Mouse (Mus musculus): ENCODE data around the gene Cntnap2. TPM values are rescaled to one million over a fixed set of nuclear protein-coding genes. Genes with fewer than 3 reads are reported as not detected.

The Cntnap2 gene
- total and polyA plus RNA-seq, 3 experiments: 0.02 TPM; not detected in 2

DNA sequence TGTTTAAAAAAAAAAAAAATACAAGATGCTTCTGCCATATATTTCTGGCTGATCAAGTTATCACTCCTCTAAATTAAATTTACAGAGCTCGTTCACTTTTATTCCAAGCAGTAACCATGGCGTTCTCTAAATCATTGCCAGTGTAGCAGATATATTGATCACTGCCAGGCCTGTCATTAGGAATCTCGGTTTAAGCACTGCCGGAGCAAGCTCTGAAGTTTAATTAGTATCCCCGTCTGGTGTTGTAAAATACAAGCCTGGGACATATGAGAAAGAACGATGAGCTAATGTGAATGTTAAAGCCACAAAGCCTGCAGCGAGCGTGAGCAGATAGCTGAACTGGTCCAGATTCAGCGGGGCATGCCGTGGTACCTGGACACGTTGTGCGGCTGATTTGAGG lies 2247.8 kb downstream of the Cntnap2 start:
- Histone ChIP-seq H3K27ac (no peak overlapping the region), H3K4me1 (ENCODE audit: control insufficient read depth, insufficient read depth, low read length) (no peaks in the 10 kb centered on the region), H3K36me3 (ENCODE audit: control insufficient read depth, insufficient read depth, low read length) (no peaks in the 10 kb centered on the region), H3K79me2 (replicated peaks; ENCODE audit: control insufficient read depth, insufficient read depth, low read length) (no peaks in the 10 kb centered on the region), H3K27me3 (ENCODE audit: control insufficient read depth, insufficient read depth, low read length) (no peaks in the 10 kb centered on the region), H3K4me3 (no peak overlapping the region), H3K9ac (ENCODE audit: low read depth, low read length) (no peak overlapping the region)
- intact Hi-C loops (cut with DNase I): no loop called here
- no peak for DNase-seq
- 93% methylated on average over 12 of the region's 12 CpGs for WGBS
- TF ChIP-seq EP300 (IDR thresholded peaks at IDR 0.05; ENCODE audit: insufficient read depth, low read depth, low read length) (no peak), POLR2A (IDR thresholded peaks at IDR 0.05; ENCODE audit: insufficient read depth, low read depth, low read length) (no peak), CTCF (IDR thresholded peaks at IDR 0.05) (no peak)

DNA sequence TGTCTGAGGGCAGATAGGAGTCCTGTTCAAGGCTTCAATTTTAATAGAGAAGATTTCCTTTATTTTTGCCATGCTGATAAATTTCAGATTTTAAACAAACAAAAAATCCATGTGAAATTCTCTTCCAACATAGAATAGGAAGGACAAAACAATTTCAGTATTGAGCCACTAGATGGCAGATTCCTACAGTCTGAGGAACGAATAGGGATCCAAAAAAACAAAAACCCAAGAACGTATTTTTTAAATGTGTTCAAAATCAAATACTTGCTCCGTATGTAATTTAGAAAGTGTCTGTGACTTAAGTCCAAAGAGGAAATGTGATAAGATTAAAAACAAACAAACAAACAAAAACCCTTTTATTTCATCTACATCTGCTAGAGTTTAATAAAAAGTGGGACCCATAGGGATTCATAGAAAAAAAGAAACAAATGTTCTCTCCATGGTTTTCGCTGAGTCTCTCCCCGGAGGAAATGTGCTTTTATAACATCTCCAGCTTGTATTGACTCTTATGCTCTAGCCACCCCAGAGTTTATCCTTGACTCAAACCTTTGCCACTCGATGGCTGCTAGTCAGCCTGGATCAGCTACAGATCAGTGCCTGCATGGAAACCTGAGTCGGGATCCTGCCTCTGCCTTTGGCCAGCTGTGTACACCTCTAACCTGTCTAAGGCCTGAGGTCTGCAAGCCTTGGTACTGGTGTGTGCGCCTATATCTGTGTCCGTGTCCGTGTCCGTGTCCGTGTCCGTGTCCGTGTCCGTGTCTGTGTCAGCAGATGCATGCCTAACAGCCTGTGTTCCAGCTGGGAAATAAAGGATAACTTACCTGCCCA lies 2255.6 kb downstream of the Cntnap2 start:
- H3K27me3 ChIP-seq (ENCODE audit: control insufficient read depth, insufficient read depth, low read length): no peaks in the 10 kb centered on the region
- no peak for DNase-seq
- no peak overlapping the region for H3K4me3 ChIP-seq
- 55% methylated on average over 15 of the region's 15 CpGs for WGBS
- H3K27ac ChIP-seq: no peak overlapping the region
- no peak for TF ChIP-seq EP300 (IDR thresholded peaks at IDR 0.05; ENCODE audit: insufficient read depth, low read depth, low read length)
- TF ChIP-seq CTCF (IDR thresholded peaks at IDR 0.05): peak; percentile 88
- intact Hi-C loops (cut with DNase I): loop anchor here (10.0 kb wide), 1 partner anchor 140 kb away; the partner anchor contains the start of gene Cul1
- H3K9ac ChIP-seq (ENCODE audit: low read depth, low read length): no peak overlapping the region
- H3K79me2 ChIP-seq (replicated peaks; ENCODE audit: control insufficient read depth, insufficient read depth, low read length): no peaks in the 10 kb centered on the region
- no peaks in the 10 kb centered on the region for H3K36me3 ChIP-seq (ENCODE audit: control insufficient read depth, insufficient read depth, low read length)
- H3K4me1 ChIP-seq (ENCODE audit: control insufficient read depth, insufficient read depth, low read length): 0 out of 2 replicates have a peak, but pooled peaks cover 1% of the 10 kb centered on the region

DNA sequence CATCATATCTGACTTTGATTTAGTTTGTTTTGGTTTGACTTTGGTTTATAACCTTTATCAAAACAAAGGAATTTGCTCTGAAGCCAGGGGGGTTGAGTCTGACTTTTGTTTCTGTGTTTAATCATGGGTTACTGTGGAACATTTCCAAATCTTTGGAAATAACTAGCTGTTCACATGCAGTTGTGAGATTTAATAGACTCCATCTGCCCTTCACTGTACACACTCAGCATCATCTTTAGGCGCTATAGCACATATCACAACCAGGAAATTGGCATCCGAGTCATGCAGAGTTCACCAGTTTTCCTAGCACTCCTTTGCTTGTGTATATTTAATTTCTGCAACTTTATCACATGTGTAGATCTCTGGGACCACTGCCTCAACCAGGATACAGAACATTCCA lies 2256.3 kb downstream of the Cntnap2 start:
- Histone ChIP-seq H3K4me1 (ENCODE audit: control insufficient read depth, insufficient read depth, low read length) (0 out of 2 replicates have a peak, but pooled peaks cover 1% of the 10 kb centered on the region), H3K79me2 (replicated peaks; ENCODE audit: control insufficient read depth, insufficient read depth, low read length) (no peaks in the 10 kb centered on the region), H3K27ac (no peak overlapping the region), H3K9ac (ENCODE audit: low read depth, low read length) (no peak overlapping the region), H3K4me3 (no peak overlapping the region), H3K36me3 (ENCODE audit: control insufficient read depth, insufficient read depth, low read length) (no peaks in the 10 kb centered on the region), H3K27me3 (ENCODE audit: control insufficient read depth, insufficient read depth, low read length) (no peaks in the 10 kb centered on the region)
- no peak for DNase-seq
- intact Hi-C loops (cut with DNase I): loop anchor here (10.0 kb wide), 1 partner anchor 139 kb away; the partner anchor contains the start of gene Cul1
- 73% methylated on average over 2 of the region's 2 CpGs for WGBS
- TF ChIP-seq CTCF (IDR thresholded peaks at IDR 0.05) (no peak), EP300 (IDR thresholded peaks at IDR 0.05; ENCODE audit: insufficient read depth, low read depth, low read length) (no peak), POLR2A (IDR thresholded peaks at IDR 0.05; ENCODE audit: insufficient read depth, low read depth, low read length) (no peak)

DNA sequence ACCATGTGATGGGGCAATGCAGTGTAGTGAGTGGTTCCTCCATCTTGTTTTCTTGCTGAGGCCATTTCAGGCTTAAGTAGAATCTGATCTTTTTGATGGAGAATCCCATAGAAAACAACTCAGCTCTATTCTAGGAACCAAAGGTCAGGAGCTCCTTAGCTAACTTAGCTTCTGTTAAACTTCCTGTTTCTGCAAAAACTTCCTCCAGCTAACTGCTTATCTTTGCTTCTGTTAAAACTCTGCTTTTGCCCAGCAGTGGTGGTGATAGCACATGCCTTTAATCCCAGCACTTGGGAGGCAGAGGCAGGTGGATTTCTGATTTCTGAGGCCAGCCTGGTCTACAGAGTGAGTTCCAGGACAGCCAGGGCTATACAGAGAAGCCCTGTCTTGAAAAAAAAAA lies 2258.1 kb downstream of the Cntnap2 start:
- H3K4me1 ChIP-seq (ENCODE audit: control insufficient read depth, insufficient read depth, low read length): 0 out of 2 replicates have a peak, but pooled peaks cover 1% of the 10 kb centered on the region
- no peak overlapping the region for H3K27ac ChIP-seq
- no peaks in the 10 kb centered on the region for H3K79me2 ChIP-seq (replicated peaks; ENCODE audit: control insufficient read depth, insufficient read depth, low read length)
- no peak overlapping the region for H3K9ac ChIP-seq (ENCODE audit: low read depth, low read length)
- H3K27me3 ChIP-seq (ENCODE audit: control insufficient read depth, insufficient read depth, low read length): no peaks in the 10 kb centered on the region
- DNase-seq: no peak
- intact Hi-C loops (cut with DNase I): loop anchor here (10.0 kb wide), 1 partner anchor 138 kb away; the partner anchor contains the start of gene Cul1
- no peaks in the 10 kb centered on the region for H3K36me3 ChIP-seq (ENCODE audit: control insufficient read depth, insufficient read depth, low read length)
- TF ChIP-seq POLR2A (IDR thresholded peaks at IDR 0.05; ENCODE audit: insufficient read depth, low read depth, low read length) (no peak), EP300 (IDR thresholded peaks at IDR 0.05; ENCODE audit: insufficient read depth, low read depth, low read length) (no peak), CTCF (IDR thresholded peaks at IDR 0.05) (no peak)
- H3K4me3 ChIP-seq: no peak overlapping the region

GRCm38 (mm10) chr6:47318705-47319104 lies 2259.5 kb downstream of the Cntnap2 start:
- Histone ChIP-seq H3K27ac (no peak overlapping the region), H3K4me3 (no peak overlapping the region; the same call in 1 of the 2 replicates)

More at GRCm38 (mm10) chr6:47318705-47319104, 2259.5 kb downstream of the Cntnap2 start:
- Histone ChIP-seq H3K27me3 (ENCODE audit: control insufficient read depth, insufficient read depth, low read length) (no peaks in the 10 kb centered on the region), H3K4me1 (ENCODE audit: control insufficient read depth, insufficient read depth, low read length) (0 out of 2 replicates have a peak, but pooled peaks cover 1% of the 10 kb centered on the region), H3K36me3 (ENCODE audit: control insufficient read depth, insufficient read depth, low read length) (no peaks in the 10 kb centered on the region), H3K79me2 (replicated peaks; ENCODE audit: control insufficient read depth, insufficient read depth, low read length) (no peaks in the 10 kb centered on the region), H3K9ac (ENCODE audit: low read depth, low read length) (no peak overlapping the region)
- peak in 1 of 2 experiments; percentile 5 for DNase-seq
- TF ChIP-seq POLR2A (IDR thresholded peaks at IDR 0.05; ENCODE audit: insufficient read depth, low read depth, low read length) (no peak), EP300 (IDR thresholded peaks at IDR 0.05; ENCODE audit: insufficient read depth, low read depth, low read length) (no peak), CTCF (IDR thresholded peaks at IDR 0.05) (no peak)
- 16% methylated on average over 6 of the region's 6 CpGs for WGBS
- intact Hi-C loops (cut with DNase I): loop anchor here (10.0 kb wide), 1 partner anchor 136 kb away; the partner anchor contains the start of gene Cul1

Measured in heart, adult 2 months (tissue).